Mouse (Mus musculus) large intestine, adult 2 months (tissue): Measurements from ENCODE around the gene Mtmr4. TPM values are rescaled to one million over a fixed set of nuclear protein-coding genes. Genes with fewer than 3 reads are reported as not detected.

Source experiments
- DNase-seq: peaks from one replicate; pipeline ENCODE4 v3.0.0-alpha.2; 2012; ENCODE audit warnings: low read depth, low spot score
- WGBS: fragments of 180-500 bp; shearing (Covaris S2); methylation state at CpG from one replicate; pipeline ENCODE4 v1.1.7; 2018; 5-methylcytosine and 5-hydroxymethylcytosine counted together
- polyA plus RNA-seq: library from polyadenylated mRNA; depleted of rRNA; stranded (reverse); fragments of >200 nt; gene quantifications from 2 replicates; pipeline ENCODE4 v1.2.3, GENCODE M21; 2012

Mtmr4 gene
- polyA plus RNA-seq, 1 experiment, result 22.4 TPM

- no peak for DNase-seq
- 59% methylated on average over 10 of the region's 10 CpGs for WGBS
Measured at GRCm38 (mm10) chr11:87580543-87581085, 11.3 kb upstream of the Mtmr4 start.

GRCm38 (mm10) chr11:87581161-87581865 is 10.6 kb upstream of the Mtmr4 start:
- 81% methylated on average over 12 of the region's 12 CpGs for WGBS
- DNase-seq, result no peak

GRCm38 (mm10) chr11:87581933-87582710 is 9.8 kb upstream of the Mtmr4 start:
- no peak for DNase-seq
- WGBS, result 70% methylated on average over 8 of the region's 8 CpGs

DNA sequence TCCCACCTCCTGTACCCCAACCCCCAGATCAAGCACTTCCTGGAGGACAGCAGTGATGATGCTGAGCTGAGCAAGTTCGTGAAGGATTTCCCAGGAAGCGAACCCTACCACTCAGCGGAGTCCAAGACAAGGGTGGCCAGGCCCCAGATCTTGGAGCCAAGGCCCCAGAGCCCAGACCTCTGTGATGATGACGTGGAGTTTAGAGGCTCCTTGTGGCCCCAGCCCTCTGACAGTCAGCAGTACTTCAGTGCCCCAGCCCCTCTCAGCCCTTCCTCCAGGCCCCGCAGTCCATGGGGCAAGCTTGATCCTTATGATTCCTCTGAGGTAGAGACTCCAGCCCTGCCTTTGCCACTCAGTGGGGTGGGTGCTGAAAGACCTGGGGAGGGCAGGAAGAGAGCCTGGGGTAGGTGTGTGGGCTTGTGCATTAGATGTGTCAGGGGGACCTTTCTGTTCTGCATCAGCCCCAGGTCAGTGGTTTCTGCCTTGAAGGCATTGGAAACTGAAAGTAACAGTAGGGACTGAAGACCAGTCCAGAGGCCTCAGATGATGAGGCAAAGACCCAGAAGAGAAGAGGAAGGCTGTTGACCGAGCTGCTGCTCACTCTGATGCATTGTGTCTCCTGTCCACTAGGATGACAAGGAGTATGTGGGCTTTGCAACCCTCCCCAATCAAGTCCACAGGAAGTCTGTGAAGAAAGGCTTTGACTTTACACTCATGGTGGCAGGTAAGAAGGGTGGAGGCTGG is 8.5 kb upstream of the Mtmr4 start:
- 75% methylated on average over 6 of the region's 6 CpGs for WGBS

DNA sequence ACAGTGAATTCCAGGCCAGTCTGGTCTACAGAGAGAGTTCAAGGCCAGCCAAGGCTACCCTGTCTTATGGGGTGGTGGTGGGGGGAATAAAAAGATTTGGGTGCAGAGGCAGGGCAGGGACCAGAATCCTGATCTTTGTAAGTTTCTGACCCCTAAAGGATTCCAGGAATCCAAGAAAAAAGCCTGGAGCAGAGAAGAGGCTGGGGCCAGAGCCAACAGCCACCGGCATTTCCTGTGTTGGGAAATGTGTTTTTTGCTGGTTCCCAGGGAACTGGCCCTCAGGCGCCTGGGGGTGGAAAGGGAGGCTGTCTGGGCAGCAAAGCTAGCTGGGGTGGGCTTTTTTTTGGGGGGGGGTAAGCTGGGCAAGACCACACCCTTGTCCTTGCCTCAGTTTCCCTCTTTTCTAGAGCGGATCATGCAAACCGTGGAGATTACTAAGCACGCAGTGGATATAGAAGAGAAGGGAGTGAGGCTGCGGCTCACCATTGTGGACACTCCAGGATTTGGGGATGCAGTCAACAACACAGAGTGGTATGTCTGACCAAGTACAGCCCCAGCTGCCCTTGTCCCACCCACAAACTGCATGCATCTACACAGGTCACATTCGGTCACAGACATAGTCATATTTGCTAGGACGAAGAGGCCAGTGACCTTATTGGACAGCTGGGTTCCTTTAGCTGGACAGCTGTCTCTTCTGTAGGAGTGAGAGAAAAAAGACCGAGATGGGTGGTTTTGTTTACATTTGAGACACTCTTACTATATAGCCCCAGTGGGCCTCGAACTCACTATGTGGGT is 7.1 kb upstream of the Mtmr4 start:
- no peak for DNase-seq
- 69% methylated on average over 10 of the region's 10 CpGs for WGBS

More for the DNA sequence above, 8.5 kb upstream of the Mtmr4 start:
- no peak for DNase-seq

GRCm38 (mm10) chr11:87587211-87587874 is 4.6 kb upstream of the Mtmr4 start:
- DNase-seq, result no peak
- WGBS, result 87% methylated on average over 5 of the region's 5 CpGs

DNA sequence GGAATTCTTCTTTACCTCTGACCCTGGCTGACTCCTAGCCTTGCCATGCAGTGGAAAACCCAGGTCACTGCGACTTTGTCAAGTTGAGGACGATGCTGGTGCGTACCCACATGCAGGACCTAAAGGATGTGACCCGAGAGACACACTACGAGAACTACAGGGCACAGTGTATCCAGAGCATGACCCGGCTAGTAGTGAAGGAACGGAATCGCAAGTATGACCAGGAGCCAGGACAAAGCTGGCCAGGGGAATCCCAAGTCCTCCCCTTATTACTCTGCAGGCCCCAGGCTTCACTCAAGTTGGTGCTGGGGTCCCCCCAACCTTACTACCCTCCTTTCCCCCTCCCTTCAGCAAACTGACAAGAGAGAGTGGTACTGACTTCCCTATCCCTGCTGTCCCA is 2.4 kb upstream of the Mtmr4 start:
- DNase-seq, result no peak
- 89% methylated on average over 8 of the region's 8 CpGs for WGBS

GRCm38 (mm10) chr11:87590841-87591525 is 979 bp upstream of the Mtmr4 start:
- DNase-seq, result no peak
- 1% methylated on average over 25 of the region's 25 CpGs for WGBS

DNA sequence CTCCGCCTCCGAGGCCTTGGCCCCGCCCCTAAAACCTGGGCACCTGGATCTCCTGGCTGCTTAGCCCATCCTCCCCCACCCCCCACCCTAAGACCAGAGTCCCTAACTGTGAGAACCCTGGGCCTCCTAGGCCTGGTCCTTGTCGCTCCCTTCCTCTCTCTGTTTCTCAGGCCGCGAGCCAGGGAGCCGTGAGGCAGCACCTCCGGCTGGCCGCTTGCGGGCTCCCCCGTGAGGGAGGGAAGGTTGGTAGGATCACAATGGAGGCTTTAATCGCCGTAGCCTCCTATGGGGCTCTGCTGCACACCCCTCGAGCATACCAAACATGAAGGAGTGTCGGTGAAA is 363 bp downstream of the Mtmr4 start:
- DNase-seq, result no peak
- under 1% methylated on average over 15 of the region's 15 CpGs for WGBS

DNA sequence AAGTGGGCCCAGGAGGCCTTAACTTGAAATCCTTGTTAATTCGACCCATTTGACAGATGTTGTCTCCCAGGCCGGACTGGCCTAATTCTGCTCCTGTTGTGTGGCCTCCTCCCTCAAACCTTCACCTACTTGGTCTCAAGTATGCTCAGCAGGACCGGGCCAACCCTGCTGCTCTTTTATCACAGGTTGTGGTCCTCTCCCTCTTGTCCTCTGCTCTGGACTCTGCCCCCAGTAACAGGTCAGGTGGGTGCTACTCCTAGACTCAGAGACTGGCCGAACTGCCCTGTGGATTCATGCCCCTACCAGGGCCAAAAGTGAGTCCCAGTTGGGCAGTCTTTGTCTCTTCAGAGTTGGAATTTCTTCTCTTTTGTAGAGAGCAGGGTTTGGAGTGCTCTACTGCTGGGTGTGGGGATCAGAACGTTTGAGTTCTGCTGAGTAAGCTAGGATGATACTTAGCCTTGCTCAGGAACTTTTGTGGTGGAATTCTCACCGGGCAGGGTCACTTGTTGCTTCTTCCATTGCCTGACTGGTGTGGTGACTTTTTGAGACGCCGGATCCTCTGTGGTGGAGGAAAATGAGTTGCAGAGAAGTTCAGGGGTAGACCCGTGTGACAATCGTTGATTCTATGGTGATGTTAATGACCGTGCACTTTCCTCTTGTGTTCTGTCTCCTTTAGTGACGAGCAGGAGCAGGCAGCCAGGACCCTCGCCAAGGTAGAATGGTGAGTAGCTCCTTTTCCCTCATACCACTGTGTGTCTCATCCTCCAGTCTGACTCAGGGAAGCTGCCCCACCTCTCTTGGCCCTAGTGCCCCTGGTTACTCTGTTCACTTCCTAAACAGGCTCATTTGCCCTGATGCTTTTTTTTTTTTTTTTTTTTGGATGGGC is 994 bp downstream of the Mtmr4 start:
- 11% methylated on average over 13 of the region's 13 CpGs for WGBS
- DNase-seq, result no peak

DNA sequence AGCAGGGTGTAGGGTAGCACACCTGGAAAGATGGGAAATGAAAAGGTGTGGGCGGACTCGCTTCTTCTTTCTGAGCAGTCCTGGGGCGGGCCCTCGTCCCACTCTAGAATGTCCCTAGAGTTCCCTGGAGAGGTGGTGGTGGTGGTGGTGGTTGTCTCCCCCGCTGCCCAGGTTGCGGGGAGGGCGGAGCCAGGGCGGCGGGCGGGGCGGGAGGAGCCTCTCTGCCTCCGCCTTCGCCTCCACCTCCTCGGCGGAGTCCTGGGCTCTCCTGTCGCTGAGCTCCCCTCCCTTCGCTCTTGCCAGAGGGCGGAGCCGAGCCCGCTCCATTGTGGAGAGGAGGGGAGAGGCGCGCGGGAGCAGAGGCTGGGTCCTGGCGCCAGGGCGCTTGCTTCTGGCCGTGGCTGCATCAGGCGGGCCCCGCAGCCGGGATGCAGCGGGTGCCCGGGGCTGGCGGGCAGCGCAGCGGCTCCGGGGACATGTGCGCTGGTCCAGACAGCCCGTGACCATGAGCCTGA is 3.4 kb downstream of the Mtmr4 start:
- 2% methylated on average over 34 of the region's 37 CpGs for WGBS
- peak; percentile 73 for DNase-seq

- DNase-seq, result no peak
- WGBS, result 24% methylated on average over 7 of the region's 7 CpGs
Measured at GRCm38 (mm10) chr11:87595976-87596375, 4.0 kb downstream of the Mtmr4 start.

DNA sequence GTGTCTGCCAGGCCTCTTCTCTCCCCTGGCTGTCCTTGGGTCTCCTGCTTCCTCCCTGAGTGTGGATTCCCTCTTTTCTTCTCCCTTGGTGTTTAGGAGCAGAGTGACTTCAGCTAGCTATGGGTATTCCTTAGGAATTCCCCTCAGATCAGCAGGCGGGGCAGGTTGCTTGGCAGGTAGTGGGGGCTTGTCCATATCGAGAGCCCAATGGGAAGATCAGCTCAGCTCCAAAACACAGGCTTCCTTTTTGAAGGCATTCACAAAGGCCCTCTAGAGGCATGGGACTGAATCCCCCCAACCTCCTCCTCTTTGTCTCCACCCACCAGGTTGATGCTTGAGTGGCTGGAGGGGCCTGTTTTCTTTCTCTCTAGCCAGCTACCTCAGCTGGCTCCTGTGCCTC is 4.5 kb downstream of the Mtmr4 start:
- 55% methylated on average over 2 of the region's 2 CpGs for WGBS
- DNase-seq, result no peak

DNA sequence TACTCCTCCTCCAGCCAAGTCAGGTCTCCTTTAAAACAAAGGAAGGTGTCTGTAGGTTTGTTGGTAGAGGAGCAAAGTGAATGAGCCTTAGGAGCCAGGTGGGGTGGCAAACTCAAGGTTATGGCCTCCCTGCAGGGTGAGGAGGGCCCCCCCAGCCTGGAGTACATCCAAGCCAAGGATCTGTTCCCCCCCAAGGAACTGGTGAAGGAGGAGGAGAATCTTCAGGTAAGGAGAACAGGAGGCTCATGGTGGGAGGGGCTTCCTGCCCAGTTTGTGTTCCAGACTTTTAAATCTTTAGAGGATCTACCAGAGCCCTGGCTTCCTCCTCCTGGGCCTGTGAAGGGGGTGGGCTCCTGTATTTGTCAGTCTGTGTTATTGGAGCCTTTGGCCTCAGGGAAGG is 5.1 kb downstream of the Mtmr4 start:
- DNase-seq, result no peak

- 78% methylated on average over 13 of the region's 13 CpGs for WGBS
- no peak for DNase-seq
Measured at GRCm38 (mm10) chr11:87599395-87600089, 7.6 kb downstream of the Mtmr4 start.

DNA sequence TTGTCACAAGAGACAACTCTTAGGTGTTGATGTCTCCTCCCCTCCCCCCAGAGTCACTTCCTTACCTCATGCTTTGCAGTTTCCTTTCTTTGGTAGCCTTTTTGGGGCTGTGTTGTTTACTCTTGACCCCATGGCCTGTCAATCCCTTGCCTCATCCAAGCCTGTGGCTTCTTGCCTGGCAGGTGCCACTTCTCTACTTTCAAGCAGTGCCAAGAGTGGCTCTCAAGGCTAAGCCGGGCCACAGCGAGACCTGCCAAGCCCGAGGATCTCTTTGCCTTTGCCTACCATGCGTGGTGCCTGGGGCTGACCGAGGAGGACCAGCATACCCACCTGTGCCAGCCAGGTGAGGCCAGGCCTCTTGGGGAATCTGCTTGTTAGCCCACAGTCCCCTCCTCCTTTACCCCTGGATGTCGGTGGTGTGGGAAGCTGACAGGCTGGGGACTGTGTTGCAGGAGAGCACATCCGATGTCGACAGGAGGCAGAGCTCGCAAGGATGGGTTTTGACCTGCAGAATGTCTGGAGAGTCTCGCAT is 8.4 kb downstream of the Mtmr4 start:
- WGBS, result 93% methylated on average over 10 of the region's 10 CpGs
- DNase-seq, result no peak

GRCm38 (mm10) chr11:87602234-87602633 is 10.3 kb downstream of the Mtmr4 start:
- WGBS, result 92% methylated on average over 9 of the region's 9 CpGs
- no peak for DNase-seq
